Mouse (Mus musculus) lung, postnatal 0 days (tissue): ENCODE data around the gene Slc10a7. TPM values are rescaled to one million over a fixed set of nuclear protein-coding genes. Genes with fewer than 3 reads are reported as not detected.
A peak's percentile ranks its signal among the peaks of the same experiment; 100 is the strongest.

Experiments used
- ATAC-seq: fragments of 200-750 bp; cut with Nextera tagmentation; 2 replicates; pipeline ENCODE4 v1.8.0; 2017; ENCODE audit warnings: moderate library complexity
- DNase-seq: peaks from one replicate; pipeline ENCODE4 v3.0.0-alpha.2; 2016; ENCODE audit warnings: low spot score
- H3K27ac ChIP-seq: fragments of 300-500 bp; sonication (generic); 2 replicates; pipeline ENCODE4 v1.5.1; 2014; ENCODE audit warnings: antibody characterized with exemption, mild to moderate bottlenecking, low read length, mixed read lengths
- H3K27me3 ChIP-seq: fragments of 300-500 bp; sonication (generic); replicated peaks from 2 replicates; pipeline ENCODE4 v1.6.1; 2014; ENCODE audit warnings: low read length, mixed read lengths; ENCODE audit not compliant: insufficient read depth
- H3K36me3 ChIP-seq: fragments of 300-500 bp; sonication (generic); 2 replicates; pipeline ENCODE4 v1.6.1; 2014; ENCODE audit warnings: low read length, mixed read lengths; ENCODE audit not compliant: insufficient read depth
- H3K4me1 ChIP-seq: fragments of 300-500 bp; sonication (generic); 2 replicates; pipeline ENCODE4 v1.6.1; 2014; ENCODE audit warnings: antibody characterized with exemption, low read depth, low read length, mixed read lengths; ENCODE audit not compliant: insufficient read depth
- H3K4me2 ChIP-seq: fragments of 300-500 bp; sonication (generic); replicated peaks from 2 replicates; pipeline ENCODE4 v1.6.1; 2014; ENCODE audit warnings: low read depth, mild to moderate bottlenecking, low read length, moderate library complexity, mixed read lengths
- H3K4me3 ChIP-seq: fragments of 300-500 bp; sonication (generic); 2 replicates; pipeline ENCODE4 v1.5.1; 2014; ENCODE audit warnings: low read depth, low read length
- H3K9ac ChIP-seq: fragments of 300-500 bp; sonication (generic); replicated peaks from 2 replicates; pipeline ENCODE4 v1.6.1; 2014; ENCODE audit warnings: low read depth, mild to moderate bottlenecking
- H3K9me3 ChIP-seq: fragments of 300-500 bp; sonication (generic); 2 replicates; pipeline ENCODE4 v1.6.1; 2016; ENCODE audit warnings: low read length, mixed read lengths
- CTCF ChIP-seq: IDR thresholded peaks from 2 replicates; pipeline ENCODE4 v1.5.1; 2016; ENCODE audit warnings: antibody characterized with exemption, mild to moderate bottlenecking
- EP300 ChIP-seq: IDR thresholded peaks from 2 replicates; pipeline ENCODE4 v1.6.1; 2016; ENCODE audit warnings: antibody characterized with exemption, mild to moderate bottlenecking, control low read depth
- WGBS: fragments of 180-500 bp; shearing (Covaris S2); extraction: QIAGEN DNeasy Blood & Tissue Kit; methylation state at CpG from one replicate; pipeline ENCODE4 v1.1.7; 2014; 5-methylcytosine and 5-hydroxymethylcytosine counted together
- polyA plus RNA-seq: library from polyadenylated mRNA; unstranded; fragments of >200 nt; fragmentation: Nextera tagmentation; extraction: Ambion mirVana; gene quantifications from 2 replicates; pipeline ENCODE4 v1.2.1, GENCODE M21; 2015

The Slc10a7 gene
- polyA plus RNA-seq, 1 experiment from 2014 or later, result 10.9 TPM

GRCm38 (mm10) chr8:78578036-78578435 is 68.9 kb downstream of the Slc10a7 start:
- Histone ChIP-seq H3K27ac (no peak overlapping the region), H3K4me2 (no peak overlapping the region), H3K27me3 (no peaks in the 10 kb centered on the region), H3K4me3 (no peak overlapping the region), H3K9me3 (no peaks in the 10 kb centered on the region), H3K9ac (no peak overlapping the region), H3K36me3 (no peaks in the 10 kb centered on the region), H3K4me1 (no peaks in the 10 kb centered on the region)
- TF ChIP-seq EP300, result no peak
- no peak for TF ChIP-seq CTCF
- 92% methylated on average over 3 of the region's 3 CpGs for whole genome bisulfite sequencing
- no peak for DNase-seq
- no peak for ATAC-seq

DNA sequence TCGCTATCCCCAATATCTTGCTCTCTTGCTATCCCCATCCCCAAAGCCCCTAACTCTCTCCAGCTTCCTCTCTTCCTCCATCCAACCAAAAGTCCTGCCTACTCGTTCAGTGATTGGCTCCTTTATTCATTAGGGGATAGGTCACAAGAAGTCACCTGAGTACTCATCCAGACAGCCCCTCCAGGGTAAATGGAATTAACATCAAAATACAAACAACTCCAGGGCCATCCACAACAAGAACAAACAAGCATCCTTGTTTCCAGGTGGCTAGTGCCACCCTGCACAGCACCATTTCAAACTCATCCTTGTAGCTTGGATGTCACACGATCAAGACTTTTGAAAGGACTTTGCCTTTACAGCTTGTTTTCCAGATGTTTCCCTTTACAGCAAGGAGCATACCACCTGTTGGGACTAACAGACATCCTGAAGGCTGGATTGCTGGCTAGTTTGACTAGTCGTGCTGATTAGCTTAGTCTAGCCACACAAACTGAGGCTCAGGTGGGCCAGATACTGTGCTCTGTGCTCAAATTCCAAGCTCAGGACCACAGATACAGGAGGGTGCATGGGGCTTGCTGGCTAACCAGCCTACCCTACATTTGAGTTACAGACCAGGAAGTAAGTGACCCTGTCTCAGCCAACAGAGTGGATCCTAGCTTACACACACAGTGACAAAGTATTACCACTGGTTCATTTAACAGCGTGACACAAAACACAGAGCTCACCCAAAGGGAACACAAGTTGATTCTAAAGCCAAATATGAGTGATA is 75.0 kb downstream of the Slc10a7 start:
- DNase-seq (no peak), ATAC-seq (no peak)
- Histone ChIP-seq H3K4me1 (no peaks in the 10 kb centered on the region), H3K4me2 (no peak overlapping the region), H3K27ac (no peak overlapping the region), H3K9me3 (no peaks in the 10 kb centered on the region), H3K9ac (no peak overlapping the region), H3K36me3 (no peaks in the 10 kb centered on the region), H3K27me3 (no peaks in the 10 kb centered on the region), H3K4me3 (no peak overlapping the region)
- no peak for TF ChIP-seq CTCF
- no peak for TF ChIP-seq EP300
- WGBS, result 71% methylated on average over 5 of the region's 5 CpGs

GRCm38 (mm10) chr8:78584863-78585262 is 75.7 kb downstream of the Slc10a7 start:
- Histone ChIP-seq H3K4me2 (no peak overlapping the region), H3K4me1 (no peaks in the 10 kb centered on the region), H3K4me3 (no peak overlapping the region), H3K9ac (no peak overlapping the region), H3K9me3 (no peaks in the 10 kb centered on the region), H3K27ac (no peak overlapping the region), H3K27me3 (no peaks in the 10 kb centered on the region), H3K36me3 (no peaks in the 10 kb centered on the region)
- TF ChIP-seq CTCF (no peak), EP300 (peak; percentile 33)
- ATAC-seq (peak; percentile 83), DNase-seq (peak; percentile 60)
- WGBS, result 41% methylated on average over 3 of the region's 3 CpGs

- TF ChIP-seq EP300 (no peak), CTCF (no peak)
- DNase-seq (no peak), ATAC-seq (no peak)
- no peak overlapping the region for H3K4me3 ChIP-seq
- H3K9ac ChIP-seq, result no peak overlapping the region
- no peaks in the 10 kb centered on the region for H3K36me3 ChIP-seq
- H3K27me3 ChIP-seq, result no peaks in the 10 kb centered on the region
- H3K9me3 ChIP-seq, result no peaks in the 10 kb centered on the region
- H3K27ac ChIP-seq, result no peak overlapping the region
- WGBS, result 21% methylated on average over 6 of the region's 6 CpGs
- H3K4me2 ChIP-seq, result no peak overlapping the region
- no peaks in the 10 kb centered on the region for H3K4me1 ChIP-seq
These were observed 86.3 kb downstream of the Slc10a7 start for GRCm38 (mm10) chr8:78595481-78595908.

DNA sequence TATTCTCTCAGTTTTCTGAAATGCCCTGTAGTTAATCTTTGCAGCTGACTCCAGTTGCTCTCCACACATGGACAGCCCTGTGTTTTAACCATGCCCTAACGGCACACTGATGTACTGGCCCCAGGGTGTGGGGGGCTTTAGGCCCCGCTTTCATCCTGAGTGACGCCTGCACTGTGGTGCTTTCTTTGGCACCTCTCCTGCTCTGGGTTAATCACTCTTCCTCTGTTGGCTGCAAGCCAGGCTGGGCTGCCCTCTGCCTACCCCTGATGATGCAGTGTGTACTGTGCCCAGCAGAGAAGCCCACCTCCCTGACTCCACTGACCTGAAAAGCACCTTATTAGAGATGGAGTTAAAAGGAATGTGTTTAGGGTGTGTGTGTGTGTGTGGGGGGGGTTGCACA is 89.1 kb downstream of the Slc10a7 start:
- no peak overlapping the region for H3K9ac ChIP-seq
- no peak; the same call in 1 of the 2 replicates for ATAC-seq
- DNase-seq, result no peak
- TF ChIP-seq CTCF (no peak), EP300 (no peak)
- no peaks in the 10 kb centered on the region for H3K9me3 ChIP-seq
- no peaks in the 10 kb centered on the region for H3K4me1 ChIP-seq
- H3K36me3 ChIP-seq, result no peaks in the 10 kb centered on the region
- H3K4me2 ChIP-seq, result no peak overlapping the region
- no peak overlapping the region for H3K27ac ChIP-seq
- no peaks in the 10 kb centered on the region for H3K27me3 ChIP-seq
- no peak overlapping the region for H3K4me3 ChIP-seq
- WGBS, result 24% methylated on average over 3 of the region's 3 CpGs

DNA sequence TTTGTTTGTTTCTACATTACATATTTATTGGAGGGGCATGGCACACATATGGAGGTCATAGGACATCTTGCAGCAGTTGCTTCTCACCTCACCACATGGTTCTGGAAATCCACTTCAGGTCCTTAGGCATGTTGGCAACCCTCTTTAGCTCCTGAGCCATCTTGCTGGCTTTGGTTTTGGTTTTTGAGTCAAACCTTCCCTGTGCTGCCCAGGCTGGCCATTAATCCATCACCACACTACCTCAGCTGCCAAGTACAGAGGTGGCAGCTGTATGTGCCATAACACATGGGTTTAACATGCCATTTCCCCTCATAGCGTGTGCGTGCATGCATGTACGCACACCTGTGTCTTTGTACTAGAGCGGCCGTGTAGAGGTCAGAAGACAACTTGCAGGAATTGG is 93.9 kb downstream of the Slc10a7 start:
- DNase-seq, result no peak
- WGBS, result 98% methylated on average over 5 of the region's 5 CpGs

More for the DNA sequence above, 93.9 kb downstream of the Slc10a7 start:
- no peaks in the 10 kb centered on the region for H3K36me3 ChIP-seq
- no peak for ATAC-seq
- H3K27me3 ChIP-seq, result no peaks in the 10 kb centered on the region
- no peak overlapping the region for H3K27ac ChIP-seq
- H3K4me3 ChIP-seq, result no peak overlapping the region
- no peak overlapping the region for H3K9ac ChIP-seq
- H3K9me3 ChIP-seq, result no peaks in the 10 kb centered on the region
- no peak overlapping the region for H3K4me2 ChIP-seq
- H3K4me1 ChIP-seq, result no peaks in the 10 kb centered on the region
- no peak for TF ChIP-seq EP300
- TF ChIP-seq CTCF, result no peak
